Mouse (Mus musculus): ENCODE measurements around the gene Actg2.

- TF ChIP-seq EP300 (IDR thresholded peaks at IDR 0.05) (no peak), CTCF (IDR thresholded peaks at IDR 0.05) (no peak)
Observed at GRCm38 (mm10) chr6:83536028-83536794, at the start of gene Actg2.
